Mouse (Mus musculus) neural tube, embryonic 14.5 days (tissue): Measurements from ENCODE around the gene Nmnat3. TPM values are rescaled to one million over a fixed set of nuclear protein-coding genes. Genes with fewer than 3 reads are reported as not detected.

Experiments
- ATAC-seq: fragments of 200-750 bp; cut with Nextera tagmentation; 2 replicates; pipeline ENCODE4 v1.8.0; 2017; ENCODE audit warnings: low read depth, mild to moderate bottlenecking, moderate TSS enrichment, moderate library complexity
- H3K27ac ChIP-seq: fragments of 300-500 bp; sonication (generic); 2 replicates; pipeline ENCODE4 v1.5.1; 2014; ENCODE audit warnings: low read depth, mild to moderate bottlenecking, control low read depth, low read length, moderate library complexity, mixed read lengths
- H3K27me3 ChIP-seq: fragments of 300-500 bp; sonication (generic); 2 replicates; pipeline ENCODE4 v1.6.1; 2014; ENCODE audit warnings: low read length; ENCODE audit not compliant: control insufficient read depth, insufficient read depth
- H3K36me3 ChIP-seq: fragments of 300-500 bp; sonication (generic); 2 replicates; pipeline ENCODE4 v1.6.1; 2014; ENCODE audit warnings: low read length, mixed read lengths; ENCODE audit not compliant: control insufficient read depth, insufficient read depth
- H3K4me1 ChIP-seq: fragments of 300-500 bp; sonication (generic); 2 replicates; pipeline ENCODE4 v1.6.1; 2014; ENCODE audit warnings: low read length; ENCODE audit not compliant: control insufficient read depth, insufficient read depth
- H3K4me2 ChIP-seq: fragments of 300-500 bp; sonication (generic); 2 replicates; pipeline ENCODE4 v1.6.1; 2014; ENCODE audit warnings: mild to moderate bottlenecking, low read depth, low read length, control low read depth
- H3K4me3 ChIP-seq: fragments of 300-500 bp; sonication (generic); 2 replicates; pipeline ENCODE4 v1.5.1; 2014; ENCODE audit warnings: low read depth, low read length, control low read depth, mixed read lengths
- H3K9ac ChIP-seq: fragments of 300-500 bp; sonication (generic); replicated peaks from 2 replicates; pipeline ENCODE4 v1.6.1; 2014; ENCODE audit warnings: low read depth, mild to moderate bottlenecking, control low read depth, low read length, mixed read lengths
- H3K9me3 ChIP-seq: fragments of 300-500 bp; sonication (generic); 2 replicates; pipeline ENCODE4 v1.6.1; 2016; ENCODE audit warnings: low read length; ENCODE audit not compliant: control insufficient read depth
- WGBS: fragments of 180-500 bp; shearing (Covaris S2); extraction: QIAGEN DNeasy Blood & Tissue Kit; methylation state at CpG from one replicate; pipeline ENCODE4 v1.1.7; 2014; 5-methylcytosine and 5-hydroxymethylcytosine counted together
- polyA plus RNA-seq: library from polyadenylated mRNA; unstranded; fragments of >200 nt; fragmentation: Nextera tagmentation; extraction: Ambion mirVana; gene quantifications from 2 replicates; pipeline ENCODE4 v1.2.1, GENCODE M21; 2014

Nmnat3 gene
- polyA plus RNA-seq, 1 experiment from 2014 or later: 1.6 TPM

- Histone ChIP-seq H3K9me3 (no peaks in the 10 kb centered on the region), H3K27ac (no peak overlapping the region), H3K36me3 (no peaks in the 10 kb centered on the region), H3K9ac (no peak overlapping the region), H3K4me1 (peaks cover 4% of the 10 kb centered on the region; the same call in 1 of the 2 replicates), H3K4me3 (no peak overlapping the region), H3K4me2 (no peak overlapping the region), H3K27me3 (no peaks in the 10 kb centered on the region)
- no peak for ATAC-seq
- WGBS: 36% methylated on average over 3 of the region's 3 CpGs
These were observed 31.6 kb downstream of the Nmnat3 start for GRCm38 (mm10) chr9:98318875-98319274.

DNA sequence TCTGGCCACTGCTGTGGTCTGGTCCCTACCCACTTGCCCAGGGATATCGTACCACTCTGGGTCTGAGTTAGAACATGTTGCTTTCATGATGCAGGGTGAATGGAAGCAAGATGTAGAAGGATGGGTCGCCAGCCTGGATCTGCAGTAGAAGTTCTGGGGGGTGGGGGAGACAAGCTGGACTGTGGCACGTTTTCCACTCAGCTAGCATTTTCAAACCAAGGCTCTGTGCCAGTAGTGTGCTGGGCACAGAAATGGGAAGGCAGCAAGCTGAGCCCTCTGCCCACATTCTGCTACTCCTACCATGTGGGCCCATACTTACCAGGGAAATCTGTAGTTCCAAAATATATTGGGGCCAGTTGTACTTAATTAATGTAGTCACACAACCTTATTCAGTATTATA is 33.5 kb downstream of the Nmnat3 start:
- H3K9ac ChIP-seq: no peak overlapping the region
- no peak overlapping the region for H3K4me3 ChIP-seq
- H3K27ac ChIP-seq: no peak overlapping the region
- H3K9me3 ChIP-seq: no peaks in the 10 kb centered on the region
- no peak overlapping the region for H3K4me2 ChIP-seq
- H3K36me3 ChIP-seq: no peaks in the 10 kb centered on the region
- no peaks in the 10 kb centered on the region for H3K27me3 ChIP-seq
- WGBS: 87% methylated on average over 3 of the region's 3 CpGs
- ATAC-seq: no peak
- H3K4me1 ChIP-seq: peaks cover 4% of the 10 kb centered on the region; the same call in 1 of the 2 replicates

GRCm38 (mm10) chr9:98326088-98326487 is 38.9 kb downstream of the Nmnat3 start:
- H3K27me3 ChIP-seq: no peaks in the 10 kb centered on the region
- WGBS: 81% methylated on average over 1 of the region's 1 CpGs
- H3K4me2 ChIP-seq: no peak overlapping the region
- H3K36me3 ChIP-seq: no peaks in the 10 kb centered on the region
- no peak overlapping the region for H3K9ac ChIP-seq
- H3K9me3 ChIP-seq: no peaks in the 10 kb centered on the region
- ATAC-seq: no peak
- H3K27ac ChIP-seq: no peak overlapping the region
- no peak overlapping the region for H3K4me3 ChIP-seq
- peaks cover 2% of the 10 kb centered on the region; the same call in 1 of the 2 replicates for H3K4me1 ChIP-seq

- no peaks in the 10 kb centered on the region for H3K9me3 ChIP-seq
- 86% methylated on average over 10 of the region's 10 CpGs for WGBS
- no peaks in the 10 kb centered on the region for H3K36me3 ChIP-seq
- H3K27ac ChIP-seq: no peak overlapping the region
- H3K4me3 ChIP-seq: no peak overlapping the region
- no peak for ATAC-seq
- no peak overlapping the region for H3K9ac ChIP-seq
- H3K4me2 ChIP-seq: no peak overlapping the region
- no peaks in the 10 kb centered on the region for H3K27me3 ChIP-seq
- peaks cover 2% of the 10 kb centered on the region; the same call in 1 of the 2 replicates for H3K4me1 ChIP-seq
These were observed 41.4 kb downstream of the Nmnat3 start for GRCm38 (mm10) chr9:98328415-98329176.

GRCm38 (mm10) chr9:98329274-98330105 is 42.3 kb downstream of the Nmnat3 start:
- Histone ChIP-seq H3K36me3 (no peaks in the 10 kb centered on the region), H3K4me3 (no peak overlapping the region), H3K27ac (peak overlapping the region; percentile 4; the same call in 1 of the 2 replicates), H3K4me1 (peaks cover 2% of the 10 kb centered on the region; the same call in 1 of the 2 replicates), H3K4me2 (no peak overlapping the region), H3K27me3 (no peaks in the 10 kb centered on the region), H3K9me3 (no peaks in the 10 kb centered on the region), H3K9ac (no peak overlapping the region)
- 35% methylated on average over 20 of the region's 20 CpGs for WGBS
- ATAC-seq: 0 out of 2 replicates have a peak, but pooled peaks have one; percentile 24

- Histone ChIP-seq H3K4me1 (peaks cover 2% of the 10 kb centered on the region; the same call in 1 of the 2 replicates), H3K9ac (no peak overlapping the region), H3K4me2 (no peak overlapping the region), H3K27me3 (no peaks in the 10 kb centered on the region), H3K9me3 (no peaks in the 10 kb centered on the region), H3K4me3 (no peak overlapping the region), H3K36me3 (no peaks in the 10 kb centered on the region), H3K27ac (no peak overlapping the region)
- no peak for ATAC-seq
- WGBS: 77% methylated on average over 3 of the region's 3 CpGs
These were observed 46.1 kb downstream of the Nmnat3 start for GRCm38 (mm10) chr9:98333219-98333754.

DNA sequence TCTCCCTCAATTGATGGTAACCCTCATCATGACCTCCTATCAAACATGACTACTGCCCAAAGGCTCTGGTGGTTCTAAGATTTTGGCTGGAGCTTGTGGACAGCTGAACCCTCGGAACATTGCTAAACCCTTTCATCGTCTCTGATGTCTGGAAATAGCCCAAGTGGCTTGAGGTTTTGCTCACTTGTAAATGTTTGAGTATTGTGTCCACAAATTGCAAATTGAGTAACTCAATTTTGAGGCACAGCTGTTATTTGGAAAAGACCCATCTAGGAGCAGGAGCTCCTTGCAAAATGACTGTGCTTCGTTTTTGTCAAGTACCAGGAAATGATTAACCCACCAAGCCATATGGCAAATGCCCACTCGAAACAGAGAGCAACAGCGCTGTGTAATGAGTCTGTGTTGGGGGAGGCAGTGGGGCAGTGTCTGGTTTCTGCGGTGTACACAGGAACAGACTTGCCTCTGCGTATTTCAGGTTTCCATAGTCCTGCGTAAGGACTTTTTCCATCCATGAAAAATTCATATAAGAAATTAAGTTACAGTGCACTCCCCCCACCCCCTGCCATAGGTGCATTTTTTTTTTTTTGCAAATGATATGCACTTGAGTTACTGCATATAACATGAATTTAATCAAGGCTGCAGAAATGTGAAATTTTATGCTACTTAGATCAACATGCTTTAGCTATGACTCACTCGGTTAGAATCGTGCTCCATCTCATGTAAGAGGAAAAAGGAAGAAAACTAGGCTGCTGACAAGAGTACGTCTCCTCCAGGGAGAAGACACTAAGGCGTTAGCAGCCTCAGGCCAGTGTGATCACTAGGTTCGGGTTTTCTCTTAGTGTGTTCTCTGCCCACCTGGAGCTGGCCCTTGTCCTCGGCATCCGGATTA is 50.9 kb downstream of the Nmnat3 start:
- Histone ChIP-seq H3K9ac (no peak overlapping the region), H3K27me3 (no peaks in the 10 kb centered on the region), H3K4me1 (no peaks in the 10 kb centered on the region), H3K4me2 (no peak overlapping the region), H3K9me3 (no peaks in the 10 kb centered on the region), H3K36me3 (no peaks in the 10 kb centered on the region), H3K27ac (no peak overlapping the region), H3K4me3 (no peak overlapping the region)
- no peak for ATAC-seq
- WGBS: 83% methylated on average over 15 of the region's 15 CpGs

- no peak for ATAC-seq
- H3K9ac ChIP-seq: no peak overlapping the region
- WGBS: 84% methylated on average over 4 of the region's 4 CpGs
- H3K36me3 ChIP-seq: no peaks in the 10 kb centered on the region
- no peaks in the 10 kb centered on the region for H3K9me3 ChIP-seq
- no peak overlapping the region for H3K4me2 ChIP-seq
- H3K27ac ChIP-seq: no peak overlapping the region
- H3K4me1 ChIP-seq: no peaks in the 10 kb centered on the region
- H3K27me3 ChIP-seq: no peaks in the 10 kb centered on the region
- H3K4me3 ChIP-seq: no peak overlapping the region
These were observed 52.7 kb downstream of the Nmnat3 start for GRCm38 (mm10) chr9:98339971-98340370.
